Mouse (Mus musculus): Measurements from ENCODE around the gene Csf2rb.

DNA sequence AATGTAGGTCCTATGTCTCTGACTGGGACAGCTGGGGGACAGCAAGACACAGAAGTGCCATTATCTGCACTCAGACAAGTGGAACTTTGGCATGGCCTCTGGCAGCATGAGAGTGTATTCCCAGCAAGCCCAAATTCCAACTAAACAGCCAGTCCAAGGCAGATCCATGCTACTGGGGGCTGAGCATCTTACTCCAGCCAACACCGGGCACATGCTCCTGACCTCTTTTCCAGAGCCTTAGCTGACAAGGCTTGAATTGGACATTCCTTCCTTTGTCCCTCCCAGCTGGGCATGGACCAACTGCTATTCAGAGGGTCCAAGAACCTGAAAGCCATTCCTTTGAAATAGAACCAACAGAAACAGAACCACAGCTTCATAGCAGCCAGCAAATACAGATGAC lies 44.1 kb downstream of the Csf2rb start:
- TF ChIP-seq CTCF (IDR thresholded peaks at IDR 0.05) (no peak), POLR2A (IDR thresholded peaks at IDR 0.05; ENCODE audit: insufficient read depth, low read depth, low read length) (no peak), EP300 (IDR thresholded peaks at IDR 0.05; ENCODE audit: insufficient read depth, low read depth, low read length) (no peak)
